Mouse (Mus musculus): ENCODE measurements around the gene Rhod.

DNA sequence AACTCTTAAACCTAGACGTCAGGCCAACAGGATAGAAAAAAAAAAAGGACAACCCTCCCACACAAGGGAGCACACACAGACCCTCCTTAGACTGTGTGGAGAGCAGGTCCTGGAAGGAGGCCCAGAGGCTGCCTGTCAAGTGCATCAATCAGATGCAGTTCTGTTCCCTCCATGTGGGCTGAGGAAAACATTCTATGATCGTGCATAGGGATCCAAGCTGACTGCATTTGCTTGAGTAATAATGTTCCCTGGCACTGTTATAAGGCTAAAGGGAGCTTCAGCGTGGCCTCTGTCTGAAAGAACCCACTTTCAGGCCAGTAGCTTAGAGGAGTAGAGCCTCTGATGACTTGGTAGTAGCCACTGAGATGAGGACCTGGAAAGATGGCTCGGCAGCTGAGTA lies 13.3 kb upstream of the Rhod start:
- TF ChIP-seq POLR2A (IDR thresholded peaks at IDR 0.05; ENCODE audit: low read depth, low read length): no peak
- TF ChIP-seq CTCF (IDR thresholded peaks at IDR 0.05; ENCODE audit: borderline replicate concordance, insufficient read depth, low read length): no peak

Data from embryonic fibroblast, embryonic 13.5 days (primary cell).